Mouse (Mus musculus) cortical plate, adult 2 months (tissue): Measurements from ENCODE around the gene Gm10260.

Source experiments
- CTCF ChIP-seq: fragments of 200-500 bp; IDR thresholded peaks from 2 replicates; pipeline ENCODE4 v1.5.1; 2011; ENCODE audit warnings: mild to moderate bottlenecking, control low read depth, low read length; ENCODE audit not compliant: insufficient read depth; ENCODE audit errors: extremely low read depth
- POLR2A ChIP-seq: fragments of 200-500 bp; IDR thresholded peaks from 2 replicates; pipeline ENCODE4 v1.6.1; 2011; ENCODE audit warnings: mild to moderate bottlenecking, low read length, control low read depth; ENCODE audit not compliant: insufficient read depth; ENCODE audit errors: extremely low read depth

DNA sequence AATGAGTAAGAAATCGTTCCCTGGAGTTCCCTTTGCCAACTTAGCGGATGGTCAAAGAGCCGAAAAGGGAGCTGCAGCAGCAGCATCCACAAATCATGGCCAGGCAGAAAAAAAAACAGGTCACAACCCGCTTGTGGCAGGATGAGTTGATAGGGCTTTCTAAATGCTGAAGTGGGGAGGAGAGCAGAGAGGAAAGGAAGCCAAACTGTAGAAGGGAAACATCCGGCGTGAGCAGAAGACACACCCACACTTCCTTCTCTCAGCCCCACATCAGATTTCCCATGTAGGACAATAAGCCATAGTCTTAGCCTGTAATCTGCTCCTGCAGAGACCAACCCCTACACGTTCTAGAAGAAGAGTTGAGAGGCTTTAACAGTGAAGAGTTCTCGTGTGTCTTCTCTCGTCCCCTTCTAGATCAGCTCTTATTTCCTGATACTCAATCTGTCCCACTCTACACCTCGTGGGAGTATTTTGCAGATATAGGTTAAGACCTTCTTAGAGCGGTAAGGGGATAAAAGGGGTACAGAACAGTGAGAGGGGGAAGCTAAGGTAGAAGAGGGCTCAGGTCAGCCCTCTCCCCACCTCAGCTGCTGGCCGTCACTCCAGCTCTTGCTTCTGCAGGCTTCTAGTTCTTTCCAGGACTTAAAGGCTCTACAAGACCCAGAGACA lies 29.5 kb upstream of the Gm10260 start:
- TF ChIP-seq CTCF = no peak
- TF ChIP-seq POLR2A = no peak
